Mouse (Mus musculus) midbrain, embryonic 16.5 days (tissue): ENCODE results near the gene Sppl3. TPM values are rescaled to one million over a fixed set of nuclear protein-coding genes. Genes with fewer than 3 reads are reported as not detected.

Experiments
- ATAC-seq: fragments of 200-750 bp; cut with Nextera tagmentation; 2 replicates; pipeline ENCODE4 v1.8.0; 2017; ENCODE audit warnings: moderate TSS enrichment
- H3K27ac ChIP-seq: fragments of 300-500 bp; sonication (generic); 2 replicates; pipeline ENCODE4 v1.5.1; 2014; ENCODE audit warnings: mild to moderate bottlenecking, low read length, mixed read lengths
- H3K27me3 ChIP-seq: fragments of 300-500 bp; sonication (generic); 2 replicates; pipeline ENCODE4 v1.6.1; 2014; ENCODE audit warnings: low read depth, low read length, mixed read lengths; ENCODE audit not compliant: control insufficient read depth, insufficient read depth
- H3K36me3 ChIP-seq: fragments of 300-500 bp; sonication (generic); 2 replicates; pipeline ENCODE4 v1.6.1; 2014; ENCODE audit warnings: mild to moderate bottlenecking, low read length, moderate library complexity, mixed read lengths; ENCODE audit not compliant: control insufficient read depth, insufficient read depth
- H3K4me1 ChIP-seq: fragments of 300-500 bp; sonication (generic); 2 replicates; pipeline ENCODE4 v1.6.1; 2014; ENCODE audit warnings: mild to moderate bottlenecking, low read length, mixed read lengths; ENCODE audit not compliant: control insufficient read depth, insufficient read depth
- H3K4me2 ChIP-seq: fragments of 300-500 bp; sonication (generic); 2 replicates; pipeline ENCODE4 v1.6.1; 2014; ENCODE audit warnings: mild to moderate bottlenecking, low read length, mixed read lengths
- H3K4me3 ChIP-seq: fragments of 300-500 bp; sonication (generic); 2 replicates; pipeline ENCODE4 v1.5.1; 2014; ENCODE audit warnings: low read depth, mild to moderate bottlenecking, low read length, moderate library complexity, mixed read lengths
- H3K9ac ChIP-seq: fragments of 300-500 bp; sonication (generic); 2 replicates; pipeline ENCODE4 v1.6.1; 2014; ENCODE audit warnings: low read depth, low read length, mixed read lengths
- H3K9me3 ChIP-seq: fragments of 300-500 bp; sonication (generic); replicated peaks from 2 replicates; pipeline ENCODE4 v1.6.1; 2014; ENCODE audit warnings: mild to moderate bottlenecking, low read length, mixed read lengths; ENCODE audit not compliant: control insufficient read depth, poor library complexity, severe bottlenecking
- WGBS: fragments of 180-500 bp; shearing (Covaris S2); extraction: QIAGEN DNeasy Blood & Tissue Kit; methylation state at CpG from one replicate; pipeline ENCODE4 v1.1.7; 2014; 5-methylcytosine and 5-hydroxymethylcytosine counted together
- polyA plus RNA-seq: library from polyadenylated mRNA; unstranded; fragments of >200 nt; fragmentation: Nextera tagmentation; extraction: Ambion mirVana; gene quantifications from 2 replicates; pipeline ENCODE4 v1.2.1, GENCODE M21; 2015

The Sppl3 gene
- polyA plus RNA-seq, 1 experiment from 2014 or later = 18.2 TPM

DNA sequence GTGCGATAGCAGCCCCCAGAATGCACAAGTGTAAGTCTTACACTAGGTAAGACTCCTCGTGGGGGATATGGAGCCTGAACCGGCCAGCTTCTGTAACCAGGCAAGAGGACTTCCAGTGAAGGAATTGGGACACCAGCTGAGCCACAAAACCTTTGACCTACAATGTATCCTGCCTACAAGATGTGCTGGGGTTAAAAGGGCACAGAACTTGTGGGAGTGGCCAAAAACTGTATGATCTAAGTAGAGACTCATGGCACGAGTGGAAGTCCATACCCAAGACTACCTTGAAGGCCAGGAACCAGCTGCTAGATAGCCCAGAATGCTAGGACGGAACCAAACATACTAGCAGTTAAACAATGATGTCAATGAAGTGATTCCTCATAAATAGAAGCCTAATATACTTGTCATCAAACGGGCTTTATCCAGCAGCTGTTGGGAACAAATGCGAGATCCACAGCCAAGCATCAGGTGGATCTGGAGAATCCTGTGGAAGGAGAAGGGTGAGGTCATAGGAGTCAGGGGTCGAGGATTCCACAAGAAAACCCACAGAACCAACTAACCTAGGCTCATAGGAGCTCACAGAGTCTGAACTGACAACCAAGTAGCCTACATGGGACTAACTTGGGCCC lies 49.2 kb downstream of the Sppl3 start:
- ATAC-seq = no peak
- Histone ChIP-seq H3K4me3 (no peak overlapping the region), H3K4me1 (no peaks in the 10 kb centered on the region), H3K9me3 (no peaks in the 10 kb centered on the region), H3K36me3 (no peaks in the 10 kb centered on the region), H3K4me2 (no peak overlapping the region), H3K27ac (no peak overlapping the region), H3K9ac (no peak overlapping the region), H3K27me3 (no peaks in the 10 kb centered on the region)
- WGBS = 89% methylated on average over 8 of the region's 8 CpGs

DNA sequence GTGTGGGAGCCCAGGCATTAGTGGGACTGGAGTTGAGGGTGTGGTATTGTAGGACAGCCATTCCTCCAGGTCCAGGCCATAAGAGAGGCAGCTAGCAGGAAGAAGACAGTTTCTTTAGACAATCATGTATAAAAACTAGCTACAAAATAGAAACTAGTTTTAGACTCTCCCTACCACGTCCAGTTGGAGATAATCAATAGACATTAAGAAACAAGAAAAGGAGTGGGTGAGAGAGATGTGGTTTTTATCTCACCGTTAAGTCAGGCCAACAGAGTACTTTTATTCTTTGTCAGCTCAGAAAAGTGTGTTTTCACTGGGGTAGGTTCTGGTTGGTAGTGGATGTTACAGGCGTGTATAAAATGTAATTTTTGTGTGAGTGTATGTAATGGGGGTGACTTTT lies 50.0 kb downstream of the Sppl3 start:
- no peak for ATAC-seq

DNA sequence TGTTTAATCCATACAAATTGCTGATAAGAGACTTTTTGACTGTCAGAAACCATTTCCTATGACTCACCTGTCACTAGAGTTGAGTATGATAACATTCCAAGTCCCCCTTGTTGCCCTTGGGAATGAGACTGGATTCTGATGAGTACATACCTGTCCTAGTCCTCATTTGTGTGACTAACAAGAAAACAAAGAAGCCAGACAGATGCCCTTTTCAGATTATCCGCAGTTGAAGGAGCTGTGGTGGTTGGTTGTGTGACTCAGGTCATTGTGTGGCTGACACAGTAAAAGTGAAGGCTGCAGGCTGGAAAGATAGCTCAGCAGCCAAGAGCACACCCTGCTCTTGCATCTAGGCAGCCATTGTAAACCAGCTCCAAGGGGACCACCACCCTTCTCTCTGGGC lies 51.6 kb downstream of the Sppl3 start:
- H3K4me3 ChIP-seq = no peak overlapping the region
- H3K36me3 ChIP-seq = no peaks in the 10 kb centered on the region
- ATAC-seq = no peak
- H3K9me3 ChIP-seq = no peaks in the 10 kb centered on the region
- H3K27me3 ChIP-seq = no peaks in the 10 kb centered on the region
- H3K9ac ChIP-seq = no peak overlapping the region
- WGBS = 75% methylated on average over 1 of the region's 1 CpGs
- no peak overlapping the region for H3K4me2 ChIP-seq
- H3K27ac ChIP-seq = no peak overlapping the region
- H3K4me1 ChIP-seq = no peaks in the 10 kb centered on the region

More for the DNA sequence above, 50.0 kb downstream of the Sppl3 start:
- H3K4me2 ChIP-seq = no peak overlapping the region
- H3K27me3 ChIP-seq = no peaks in the 10 kb centered on the region
- H3K9me3 ChIP-seq = no peaks in the 10 kb centered on the region
- H3K4me3 ChIP-seq = no peak overlapping the region
- WGBS = 94% methylated on average over 3 of the region's 3 CpGs
- H3K9ac ChIP-seq = no peak overlapping the region
- H3K27ac ChIP-seq = no peak overlapping the region
- H3K4me1 ChIP-seq = no peaks in the 10 kb centered on the region
- no peaks in the 10 kb centered on the region for H3K36me3 ChIP-seq

DNA sequence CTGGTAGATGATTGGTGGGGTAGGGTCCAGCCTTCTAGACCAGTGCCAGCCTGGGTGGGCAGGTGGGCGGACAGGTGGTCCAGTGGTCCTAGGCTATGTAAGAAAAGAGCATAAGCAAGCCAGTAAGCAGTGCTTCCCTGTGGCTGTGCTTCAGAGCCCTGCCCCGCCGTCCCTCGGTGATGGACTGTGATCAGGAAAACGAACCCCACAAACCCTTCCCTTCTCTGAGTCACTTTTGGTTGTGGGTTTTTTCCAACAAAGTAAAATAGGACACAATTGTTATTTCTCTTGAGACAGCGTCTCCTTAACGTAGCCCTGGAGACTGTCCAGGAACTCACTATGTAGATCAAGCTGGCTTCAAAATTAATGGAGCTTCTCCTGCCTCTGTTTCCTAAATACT lies 52.5 kb downstream of the Sppl3 start:
- Histone ChIP-seq H3K4me2 (no peak overlapping the region), H3K36me3 (no peaks in the 10 kb centered on the region), H3K27me3 (no peaks in the 10 kb centered on the region), H3K9me3 (no peaks in the 10 kb centered on the region), H3K9ac (no peak overlapping the region), H3K27ac (no peak overlapping the region), H3K4me1 (0 out of 2 replicates have a peak, but pooled peaks cover 3% of the 10 kb centered on the region), H3K4me3 (no peak overlapping the region)
- ATAC-seq = no peak
- WGBS = 95% methylated on average over 7 of the region's 7 CpGs

DNA sequence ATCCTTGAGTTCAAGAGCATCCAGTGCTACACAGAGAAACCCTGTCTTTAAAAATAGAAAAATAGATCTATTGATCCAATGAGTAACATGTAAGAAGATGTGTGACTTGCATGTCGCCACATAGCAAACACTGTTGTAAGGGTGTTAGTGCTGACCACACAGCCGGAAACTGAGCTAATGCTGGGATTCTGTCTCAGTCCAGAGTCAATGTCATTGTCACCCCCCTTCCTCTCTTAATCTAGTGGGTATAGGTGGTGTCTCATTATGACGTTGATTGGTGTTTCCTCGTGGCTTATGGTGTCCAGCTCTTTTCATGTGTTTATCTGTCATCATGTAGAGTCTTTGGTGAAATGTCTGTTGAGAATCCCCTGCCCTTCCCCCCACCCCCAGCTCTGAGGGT lies 55.3 kb downstream of the Sppl3 start:
- no peak for ATAC-seq
- no peaks in the 10 kb centered on the region for H3K36me3 ChIP-seq
- no peak overlapping the region for H3K27ac ChIP-seq
- WGBS = 80% methylated on average over 4 of the region's 4 CpGs
- no peak overlapping the region for H3K4me2 ChIP-seq
- no peak overlapping the region for H3K4me3 ChIP-seq
- H3K27me3 ChIP-seq = no peaks in the 10 kb centered on the region
- no peaks in the 10 kb centered on the region for H3K9me3 ChIP-seq
- no peak overlapping the region for H3K9ac ChIP-seq
- H3K4me1 ChIP-seq = 0 out of 2 replicates have a peak, but pooled peaks cover 3% of the 10 kb centered on the region

DNA sequence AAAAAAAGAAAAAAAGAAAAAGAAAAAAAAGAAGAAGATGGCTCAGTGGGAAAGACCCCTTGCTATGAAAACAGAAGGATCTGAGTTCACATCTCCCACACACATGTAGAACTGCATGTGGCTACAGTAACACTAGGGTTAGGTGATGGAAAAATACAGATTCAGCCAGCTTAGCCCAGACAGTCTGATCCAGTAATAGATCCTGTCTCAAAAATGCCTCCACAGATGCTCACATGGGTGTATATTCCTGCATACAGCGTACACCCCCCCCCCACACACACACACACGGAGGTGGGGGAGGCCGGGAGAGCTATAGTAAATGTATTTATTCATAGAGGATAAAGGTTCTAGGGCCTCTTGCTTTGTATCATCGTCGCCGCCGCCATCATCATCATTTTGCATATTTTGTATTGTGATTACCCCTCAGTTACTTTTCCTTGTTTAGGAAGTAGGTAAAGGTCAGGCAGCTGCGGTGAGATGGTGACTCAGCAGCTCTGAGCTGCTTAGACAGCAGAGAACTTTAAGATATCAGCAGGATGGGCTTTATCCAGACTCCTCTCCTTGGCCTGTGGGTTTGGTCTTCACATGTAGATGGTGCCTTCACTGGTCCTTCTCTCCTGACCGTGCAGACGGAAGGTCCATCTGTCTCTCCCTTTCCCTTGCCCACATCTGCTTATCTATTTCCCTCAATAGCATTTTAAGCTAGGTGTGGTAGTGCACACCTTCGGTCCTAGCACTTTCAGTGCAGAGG lies 57.9 kb downstream of the Sppl3 start:
- Histone ChIP-seq H3K36me3 (no peaks in the 10 kb centered on the region), H3K4me2 (no peak overlapping the region), H3K27ac (no peak overlapping the region), H3K9me3 (no peaks in the 10 kb centered on the region), H3K4me3 (no peak overlapping the region), H3K4me1 (0 out of 2 replicates have a peak, but pooled peaks cover 3% of the 10 kb centered on the region), H3K9ac (no peak overlapping the region), H3K27me3 (no peaks in the 10 kb centered on the region)
- no peak for ATAC-seq
- WGBS = 87% methylated on average over 11 of the region's 11 CpGs

DNA sequence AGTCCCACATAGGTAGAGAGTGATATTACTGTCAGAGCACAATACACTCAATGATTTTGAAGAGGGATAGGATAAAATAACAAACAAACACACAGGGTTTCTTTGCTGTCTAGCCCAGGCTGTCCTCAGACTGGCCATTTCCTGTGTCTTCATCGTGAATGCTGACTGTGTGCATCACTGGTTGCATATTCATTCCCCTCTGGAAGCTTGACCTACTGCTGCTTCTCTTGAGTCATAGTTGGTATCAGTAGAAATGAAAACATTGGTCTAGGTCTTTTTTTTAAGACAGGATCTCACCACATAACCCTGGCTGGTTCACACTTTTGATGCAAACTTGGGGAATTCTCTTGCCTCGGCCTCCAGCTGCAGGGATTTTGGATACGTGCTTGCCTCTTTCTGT lies 58.7 kb downstream of the Sppl3 start:
- 93% methylated on average over 3 of the region's 3 CpGs for WGBS
- H3K27ac ChIP-seq = no peak overlapping the region
- no peak overlapping the region for H3K4me2 ChIP-seq
- no peak for ATAC-seq
- no peaks in the 10 kb centered on the region for H3K27me3 ChIP-seq
- 0 out of 2 replicates have a peak, but pooled peaks cover 3% of the 10 kb centered on the region for H3K4me1 ChIP-seq
- H3K9me3 ChIP-seq = no peaks in the 10 kb centered on the region
- H3K4me3 ChIP-seq = no peak overlapping the region
- no peak overlapping the region for H3K9ac ChIP-seq
- no peaks in the 10 kb centered on the region for H3K36me3 ChIP-seq

DNA sequence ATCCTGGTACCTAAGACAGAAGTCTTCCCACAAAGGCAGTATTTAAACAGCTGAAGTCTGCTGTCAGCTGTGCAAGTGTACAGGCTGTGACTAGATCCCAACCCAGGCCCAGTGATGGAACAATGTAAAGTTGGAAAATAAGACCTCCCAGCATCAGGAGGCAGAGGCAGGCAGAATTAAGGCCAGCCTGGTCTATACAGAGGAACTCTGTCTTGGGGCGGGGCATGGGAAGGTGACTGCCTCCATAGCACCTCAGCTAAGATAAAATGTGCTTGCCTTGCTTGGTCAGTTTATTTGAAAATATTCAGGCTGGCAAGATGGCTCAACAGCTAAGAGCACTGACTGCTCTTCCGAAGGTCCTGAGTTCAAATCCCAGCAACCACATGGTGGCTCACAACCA lies 59.5 kb downstream of the Sppl3 start:
- H3K36me3 ChIP-seq = peaks cover 2% of the 10 kb centered on the region; the same call in 1 of the 2 replicates
- no peak overlapping the region for H3K9ac ChIP-seq
- WGBS = 100% methylated on average over 2 of the region's 2 CpGs
- no peaks in the 10 kb centered on the region for H3K9me3 ChIP-seq
- no peak for ATAC-seq
- no peaks in the 10 kb centered on the region for H3K27me3 ChIP-seq
- 0 out of 2 replicates have a peak, but pooled peaks cover 3% of the 10 kb centered on the region for H3K4me1 ChIP-seq
- H3K4me2 ChIP-seq = no peak overlapping the region
- H3K27ac ChIP-seq = no peak overlapping the region
- H3K4me3 ChIP-seq = no peak overlapping the region
